Mouse (Mus musculus): ENCODE measurements around the gene Kcnq1.
A peak's percentile ranks its signal among the peaks of the same experiment; 100 is the strongest.

The Kcnq1 gene

DNA sequence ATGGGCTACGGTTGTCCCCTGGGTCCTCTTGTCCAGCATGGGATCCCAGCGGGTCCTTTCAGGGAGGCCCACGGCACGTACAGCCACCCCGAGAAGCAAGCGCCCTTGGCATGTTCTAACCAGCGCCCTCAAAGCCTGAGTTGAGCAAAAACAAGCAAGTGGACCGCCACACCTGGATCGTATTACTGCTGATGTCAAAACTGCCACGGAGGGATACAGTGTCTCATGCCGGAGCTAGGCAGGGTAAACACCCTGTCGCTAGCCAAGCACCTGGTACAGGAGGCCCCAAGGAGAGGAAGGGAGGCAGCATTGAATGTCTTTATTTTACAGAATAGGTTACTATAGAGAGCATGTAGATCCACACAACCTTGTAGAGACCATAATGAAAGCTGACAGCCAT is 310.2 kb downstream of the Kcnq1 start:
- DNase-seq (ENCODE audit: low spot score): no peak

GRCm38 (mm10) chr7:143417875-143418274 is 311.7 kb downstream of the Kcnq1 start:
- no peak for DNase-seq (ENCODE audit: low spot score)

DNA sequence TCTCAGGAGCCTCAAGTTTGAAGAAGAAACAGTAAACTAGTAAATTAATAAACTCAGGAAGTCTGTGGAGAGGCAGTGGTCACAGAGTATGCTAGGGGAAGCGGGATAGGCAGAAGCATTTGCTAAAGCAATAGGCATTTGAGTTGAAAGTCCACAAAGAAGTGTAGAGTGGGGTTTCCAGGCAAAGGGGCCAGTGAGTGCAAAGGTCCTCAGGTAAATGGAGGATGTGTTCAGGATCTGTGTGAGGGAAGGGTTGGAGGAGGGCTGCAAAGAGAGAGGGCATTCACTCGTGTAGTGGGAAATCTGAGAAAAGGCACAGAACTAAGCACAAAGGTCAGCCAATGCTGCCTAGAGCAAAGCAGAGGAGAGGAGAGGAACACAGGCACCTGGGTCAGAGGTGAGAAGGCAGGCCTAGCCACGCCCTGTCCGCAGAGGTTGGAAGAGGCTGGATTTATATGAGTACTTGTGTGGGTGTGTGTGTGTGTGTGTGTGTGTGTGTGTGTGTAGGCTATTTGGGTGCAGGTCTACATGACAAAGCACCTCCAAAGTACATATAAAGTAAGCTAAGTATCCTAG is 313.5 kb downstream of the Kcnq1 start:
- DNase-seq (ENCODE audit: low spot score): no peak

DNA sequence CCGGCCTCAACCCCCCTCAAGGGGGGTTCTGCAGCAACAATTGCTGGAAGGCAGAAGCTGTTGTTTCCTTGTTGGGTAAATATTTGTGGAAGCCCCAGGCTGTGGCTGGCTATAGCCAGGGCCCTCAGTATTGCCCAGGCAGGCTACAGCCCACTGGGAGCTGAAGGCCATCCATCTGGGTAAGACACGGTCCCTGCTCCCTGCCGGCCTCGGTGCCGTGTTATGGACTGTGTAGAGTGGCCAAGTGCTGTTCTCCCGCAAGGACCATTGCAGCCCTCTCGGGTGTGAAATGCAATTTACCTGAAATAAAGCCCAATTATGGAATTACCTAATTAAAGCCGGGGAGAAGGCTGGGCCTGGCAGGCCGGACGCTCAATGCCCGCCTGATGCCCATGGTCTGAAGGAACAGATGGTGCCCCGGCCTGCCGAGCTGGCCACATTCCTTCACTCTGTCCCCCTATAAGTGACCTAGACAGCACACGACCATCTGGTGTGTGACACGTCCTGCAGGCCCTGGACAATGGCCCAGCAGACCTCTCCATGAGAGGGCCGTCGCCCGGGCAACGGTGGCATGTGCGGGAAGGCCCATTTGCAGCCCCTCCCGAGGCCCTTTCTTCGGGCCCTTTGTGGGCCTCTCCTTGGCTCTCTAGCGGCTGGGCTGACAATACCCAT is 322.1 kb downstream of the Kcnq1 start:
- no peak for DNase-seq (ENCODE audit: low spot score)

- DNase-seq (ENCODE audit: low spot score): no peak
Observed at GRCm38 (mm10) chr7:143428814-143429499, 322.8 kb downstream of the Kcnq1 start.

GRCm38 (mm10) chr7:143432631-143433030 is 326.5 kb downstream of the Kcnq1 start:
- DNase-seq (ENCODE audit: low spot score): no peak

DNA sequence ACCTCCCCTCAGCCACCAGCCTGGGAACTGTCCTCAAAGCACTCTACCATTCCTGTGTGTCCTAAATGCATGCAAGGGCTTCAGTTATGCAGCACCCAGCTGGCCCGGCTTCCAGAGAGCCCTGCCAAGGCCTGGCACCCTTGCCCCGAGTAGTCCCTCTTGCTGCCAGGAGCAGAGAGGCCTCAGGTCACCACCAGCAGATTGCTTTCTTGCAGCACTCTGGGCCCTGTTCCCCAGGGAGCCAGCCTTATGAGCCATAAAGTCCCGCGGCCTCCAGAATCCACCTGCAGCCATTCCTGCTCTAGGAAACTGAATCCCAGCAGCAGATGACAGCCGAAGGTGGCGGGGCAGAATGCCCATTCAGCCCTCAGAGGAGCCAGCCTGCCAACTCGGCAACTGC is 327.2 kb downstream of the Kcnq1 start:
- no peak for DNase-seq (ENCODE audit: low spot score)

GRCm38 (mm10) chr7:143437231-143437893 is 331.2 kb downstream of the Kcnq1 start:
- no peak for DNase-seq (ENCODE audit: low spot score)

- no peak for DNase-seq (ENCODE audit: low spot score)
Observed at GRCm38 (mm10) chr7:143437894-143438581, 331.9 kb downstream of the Kcnq1 start.

DNA sequence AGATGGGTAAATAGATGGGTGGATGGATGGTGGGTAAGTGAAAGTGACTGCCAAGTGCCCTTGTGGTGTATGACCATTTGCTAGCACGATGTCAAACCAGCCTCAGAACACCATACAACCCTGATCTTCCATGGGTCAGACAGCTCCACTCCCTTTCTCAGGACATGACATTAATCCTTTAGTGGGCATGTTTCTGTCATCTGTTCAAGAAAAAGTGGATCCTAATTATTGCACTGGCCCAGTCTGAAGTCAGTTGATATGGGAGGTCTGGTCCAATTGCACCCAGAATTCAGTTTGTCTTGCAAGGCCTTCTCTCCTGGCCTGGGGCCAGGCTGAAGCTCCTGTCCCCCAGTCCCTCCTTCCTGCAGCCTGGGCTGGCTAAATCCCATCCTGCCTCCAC is 332.8 kb downstream of the Kcnq1 start:
- DNase-seq (ENCODE audit: low spot score): no peak

DNA sequence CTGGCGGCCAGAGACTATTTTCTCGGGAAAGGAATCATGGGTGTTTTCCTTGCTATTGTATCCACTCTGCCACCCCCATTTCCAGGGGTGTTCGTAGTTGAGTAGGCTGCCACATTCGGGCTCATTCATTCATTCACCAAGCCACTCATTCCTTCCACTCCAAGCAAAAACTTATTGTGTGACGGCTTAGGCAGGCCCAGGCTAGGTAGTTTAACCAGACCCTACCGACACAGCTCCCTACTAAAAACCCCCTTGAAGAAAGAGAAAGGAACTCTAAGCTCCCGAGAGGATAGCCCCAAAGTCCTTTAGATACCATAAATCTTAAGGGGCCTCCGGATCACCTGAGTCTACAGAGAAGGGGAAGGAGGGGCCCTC is 338.4 kb downstream of the Kcnq1 start:
- DNase-seq (ENCODE audit: low spot score): no peak

GRCm38 (mm10) chr7:143444955-143445648 is 338.9 kb downstream of the Kcnq1 start:
- no peak for DNase-seq (ENCODE audit: low spot score)

DNA sequence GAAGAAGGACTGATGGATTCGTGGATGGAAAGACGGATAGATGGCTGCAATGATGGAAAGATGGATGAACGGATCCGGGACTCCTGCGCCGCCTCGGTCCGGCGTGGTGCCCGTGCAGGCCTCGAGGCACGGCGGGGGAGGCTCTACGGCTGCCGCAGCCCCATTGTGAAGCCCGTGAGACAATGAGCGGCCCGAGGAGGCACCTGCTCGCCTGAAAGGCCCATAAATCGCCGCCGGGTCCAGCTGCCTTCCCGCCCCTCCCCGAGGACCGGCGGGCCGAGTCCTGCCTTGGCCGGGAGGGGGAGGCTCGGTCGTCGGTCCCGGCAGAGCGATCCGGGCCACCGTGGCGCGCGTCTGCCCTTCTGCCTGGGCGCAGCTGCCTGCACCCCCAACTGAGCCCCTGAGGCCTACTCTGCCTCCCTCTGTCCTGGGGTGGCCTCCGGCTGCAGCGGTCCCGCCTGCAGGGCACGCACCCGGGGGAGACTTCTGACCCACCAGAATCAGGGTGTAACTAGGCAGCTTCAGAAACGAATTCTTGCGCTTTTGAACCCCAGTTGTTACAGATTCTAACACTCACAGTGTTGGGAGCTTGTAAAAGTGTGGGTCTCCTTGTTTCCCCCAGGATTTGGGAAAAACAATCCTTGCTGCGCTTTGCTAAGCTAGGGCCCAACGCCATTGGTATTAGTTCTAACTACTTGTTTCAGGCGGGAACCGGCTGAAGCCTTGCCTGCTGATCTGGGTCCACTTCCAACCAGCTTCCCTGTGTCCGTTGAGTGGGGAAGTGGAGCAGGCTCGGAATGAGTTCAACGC is 339.7 kb downstream of the Kcnq1 start:
- no peak for DNase-seq (ENCODE audit: low spot score)

DNA sequence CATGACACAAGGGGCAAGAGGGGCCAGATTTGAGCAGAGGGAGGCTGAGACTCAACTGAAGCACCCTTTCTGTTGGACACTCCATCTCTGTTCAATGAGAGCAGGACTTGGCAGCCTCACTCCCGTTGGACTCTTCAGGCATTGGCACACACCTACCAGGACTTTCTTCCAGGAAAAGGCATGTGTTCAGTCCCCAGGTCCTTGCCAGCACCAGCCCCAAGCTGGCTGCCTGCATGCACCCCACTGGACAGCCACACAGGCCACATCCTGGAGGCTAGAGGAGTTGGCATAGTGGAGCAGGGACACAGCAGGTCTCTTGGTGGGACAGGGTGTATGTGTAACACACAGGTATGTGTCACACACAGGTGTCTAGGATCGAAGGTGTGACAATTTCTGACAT is 341.0 kb downstream of the Kcnq1 start:
- DNase-seq (ENCODE audit: low spot score): no peak

- no peak for DNase-seq (ENCODE audit: low spot score)
Observed at GRCm38 (mm10) chr7:143458963-143459331, 352.8 kb downstream of the Kcnq1 start.

DNA sequence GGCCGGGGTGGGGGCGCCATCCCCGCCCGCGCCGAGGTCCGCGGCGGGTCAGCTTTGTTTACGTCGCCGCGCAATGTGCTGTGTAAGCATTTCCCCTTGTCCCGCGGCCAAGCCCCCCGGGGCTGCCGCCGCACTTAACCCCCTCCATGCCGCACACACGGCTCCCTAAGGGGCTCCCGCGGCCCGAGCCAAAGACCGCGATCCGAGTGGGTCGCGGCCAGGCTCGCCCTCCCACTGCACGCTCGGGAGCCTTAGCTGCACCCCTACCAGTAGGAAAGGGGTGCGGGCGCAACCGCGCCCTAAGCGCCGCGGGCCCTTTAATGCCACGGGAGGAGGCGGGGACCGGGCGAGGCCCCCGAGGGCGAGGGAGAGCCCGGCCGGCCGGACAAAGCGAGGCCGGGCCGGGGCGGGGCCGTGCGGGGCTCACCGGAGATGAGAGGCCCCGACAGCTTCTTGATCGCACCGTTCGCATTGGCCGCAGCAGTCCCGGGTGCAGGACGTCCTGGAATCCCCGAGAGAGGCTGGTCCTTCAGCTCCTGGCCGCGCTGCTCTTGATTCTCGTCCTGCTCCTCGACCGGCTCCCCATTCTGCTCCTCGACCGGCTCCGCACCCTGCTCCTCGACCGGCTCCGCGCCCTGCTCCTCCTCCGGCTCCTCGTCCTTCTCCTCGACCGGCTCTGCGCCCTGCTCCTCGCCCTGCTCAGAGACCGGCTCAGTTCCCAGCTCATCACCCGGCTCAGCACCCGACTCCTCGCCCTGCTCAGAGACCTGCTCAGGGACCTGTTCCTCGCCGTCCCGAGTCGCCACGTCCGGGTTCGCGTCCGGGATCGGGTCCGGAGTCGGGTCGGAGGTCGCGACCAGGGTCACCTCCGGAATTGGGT is 353.4 kb downstream of the Kcnq1 start:
- no peak for DNase-seq (ENCODE audit: low spot score)

- DNase-seq (ENCODE audit: low spot score): no peak
Observed at GRCm38 (mm10) chr7:143460217-143460834, 354.2 kb downstream of the Kcnq1 start.

- peak; percentile 84 for DNase-seq (ENCODE audit: low spot score)
Observed at GRCm38 (mm10) chr7:143460874-143461273, 354.7 kb downstream of the Kcnq1 start, which contains the start of gene Cdkn1c. Cdkn1c (minus strand) TSS chr7:143461050.

GRCm38 (mm10) chr7:143461294-143461870 is 355.2 kb downstream of the Kcnq1 start:
- DNase-seq (ENCODE audit: low spot score): no peak

All from T-cell, adult 2 months (primary cell).